18 mouse cellular contexts compared by ENCODE assay signal in genomic region chr7:70046691-70047414, GRCm38 (mm10).
DNase-seq lines count a peak whose midpoint lies in the region; ATAC-seq lines count a peak whose summit lies in the region.
"Had no signal": no experiment of that assay in that cellular context is flagged by ENCODE, and none has a peak within 500 bp of the region (broad histone marks: within the 10 kb centered on the region; RNA-seq: fewer than 3 reads in every experiment).

No protein-coding gene starts in this region.

- H3K4me2 ChIP-seq in forebrain, embryonic 16.5 days (ENCODE audit: low read length), result no peak overlapping the region
- H3K4me2 ChIP-seq in hindbrain, embryonic 16.5 days (ENCODE audit: low read length), result no peak overlapping the region
- H3K4me2 ChIP-seq: limb, embryonic 15.5 days had no signal

- WGBS in forebrain, embryonic 16.5 days, result 46% methylated on average over 17 of the region's 17 CpGs
- WGBS in hindbrain, embryonic 16.5 days, result 34% methylated on average over 17 of the region's 17 CpGs

- H3K4me3 ChIP-seq in forebrain, embryonic 16.5 days (replicated peaks; ENCODE audit: low read length), result no peak overlapping the region
- no peak overlapping the region for H3K4me3 ChIP-seq in hindbrain, embryonic 16.5 days (ENCODE audit: low read length)
- H3K4me3 ChIP-seq: erythroblast, embryonic 14.5 days; limb, embryonic 15.5 days had no signal

- no peaks in the 10 kb centered on the region for H3K36me3 ChIP-seq in forebrain, embryonic 16.5 days (ENCODE audit: control insufficient read depth, insufficient read depth)
- H3K36me3 ChIP-seq in hindbrain, embryonic 16.5 days (ENCODE audit: control insufficient read depth, insufficient read depth, low read length), result no peaks in the 10 kb centered on the region
- H3K36me3 ChIP-seq: limb, embryonic 15.5 days had no signal

- peak; percentile 75 for ATAC-seq in forebrain, embryonic 16.5 days
- peak; percentile 87 for ATAC-seq in hindbrain, embryonic 16.5 days
- ATAC-seq in activated CD4-positive, CD25-positive, alpha-beta regulatory T cell, adult 4 months, result no peak

- no peak overlapping the region for H3K27ac ChIP-seq in forebrain, embryonic 16.5 days (ENCODE audit: low read length)
- H3K27ac ChIP-seq in hindbrain, embryonic 16.5 days (ENCODE audit: low read depth, low read length), result no peak overlapping the region
- H3K27ac ChIP-seq: limb, embryonic 15.5 days had no signal

- H3K4me1 ChIP-seq in forebrain, embryonic 16.5 days (replicated peaks; ENCODE audit: control insufficient read depth, insufficient read depth, low read length), result peaks cover 4% of the 10 kb centered on the region; the same call in 1 of the 2 replicates
- no peaks in the 10 kb centered on the region for H3K4me1 ChIP-seq in hindbrain, embryonic 16.5 days (ENCODE audit: control insufficient read depth, insufficient read depth, low read depth, low read length)
- H3K4me1 ChIP-seq: limb, embryonic 15.5 days had no signal

- DNase-seq in gastrocnemius, postnatal 14 days, result peak; percentile 6
- DNase-seq in gastrocnemius, postnatal 10 days, result no peak
- peak; percentile 5 for DNase-seq in R1 (ENCODE audit: low read depth, low spot score)
- DNase-seq in thymus, adult 18-20 months, result no peak
- DNase-seq in gastrocnemius, postnatal 25 days, result no peak
- DNase-seq: cerebellum, adult 18-20 months; heart, adult 18-20 months; kidney, adult 9 months; kidney, postnatal 36 days; layer of hippocampus, adult 9-11 months; lung, postnatal 10 days; right cerebral cortex, postnatal 25 days; thymus, postnatal 36 days had no signal

- no peaks in the 10 kb centered on the region for H3K27me3 ChIP-seq in forebrain, embryonic 16.5 days (replicated peaks; ENCODE audit: control insufficient read depth, insufficient read depth, low read length)
- no peaks in the 10 kb centered on the region for H3K27me3 ChIP-seq in hindbrain, embryonic 16.5 days (replicated peaks; ENCODE audit: control insufficient read depth, insufficient read depth, low read length)
- H3K27me3 ChIP-seq: limb, embryonic 15.5 days had no signal

- no peak overlapping the region for H3K9ac ChIP-seq in forebrain, embryonic 16.5 days (replicated peaks; ENCODE audit: low read depth, low read length)
- H3K9ac ChIP-seq in hindbrain, embryonic 16.5 days (ENCODE audit: low read depth, low read length), result no peak overlapping the region
- H3K9ac ChIP-seq: limb, embryonic 15.5 days had no signal

- intact Hi-C loops in gastrocnemius, postnatal 14 days (cut with DNase I; ENCODE audit: low total_unique reads), result no loop called here

- H3K9me3 ChIP-seq in forebrain, embryonic 16.5 days (ENCODE audit: control insufficient read depth, low read length), result no peaks in the 10 kb centered on the region
- H3K9me3 ChIP-seq in hindbrain, embryonic 16.5 days (ENCODE audit: control insufficient read depth, low read length), result no peaks in the 10 kb centered on the region
- H3K9me3 ChIP-seq: limb, embryonic 15.5 days had no signal

Comparison
In these comparisons a context has a peak if more than half of its experiments do, and no peak if none do; other contexts are left out.
1. DNase-seq: peak in gastrocnemius, postnatal 14 days (single experiment) and R1 (single experiment); none in gastrocnemius, postnatal 10 days (single experiment), thymus, adult 18-20 months (0 of 2) and gastrocnemius, postnatal 25 days (single experiment).